In the genomic region with DNA sequence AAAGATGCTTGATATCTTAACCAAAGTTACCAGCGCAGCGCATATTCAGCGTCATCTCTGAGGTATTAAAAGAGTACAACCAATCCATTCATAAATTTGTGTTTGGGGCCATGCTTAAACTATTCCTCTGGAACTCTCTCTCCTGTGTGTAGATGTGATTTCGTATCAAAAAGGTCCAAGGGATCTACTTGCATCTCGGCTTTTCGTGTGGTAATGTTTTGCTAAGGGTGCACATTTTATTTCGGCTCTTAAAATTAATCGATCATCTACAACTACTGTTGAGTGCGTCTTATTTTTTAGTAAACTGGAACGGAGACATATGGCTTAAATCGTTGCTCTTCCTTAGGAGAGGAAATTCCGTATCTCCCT, we compare ENCODE assay signal across 8 mouse cellular contexts. TPM values are rescaled to one million over a fixed set of nuclear protein-coding genes. Genes with fewer than 3 reads are reported as not detected.
DNase-seq lines count a peak whose midpoint lies in the region; ATAC-seq and TF ChIP-seq lines count a peak whose summit lies in the region.

No protein-coding gene starts in this region.

- H3K9ac ChIP-seq in forebrain, embryonic 13.5 days: peak overlapping the region; percentile 81
- peak overlapping the region; percentile 76 for H3K9ac ChIP-seq in liver, embryonic 15.5 days

- no peaks in the 10 kb centered on the region for H3K79me2 ChIP-seq in C2C12 (ENCODE audit: control insufficient read depth, insufficient read depth)

- H3K36me3 ChIP-seq in C2C12 (ENCODE audit: control insufficient read depth, insufficient read depth): no peaks in the 10 kb centered on the region
- H3K36me3 ChIP-seq in forebrain, embryonic 13.5 days (ENCODE audit: poor library complexity, severe bottlenecking): no peaks in the 10 kb centered on the region
- no peaks in the 10 kb centered on the region for H3K36me3 ChIP-seq in liver, embryonic 15.5 days (replicated peaks)

- no peaks in the 10 kb centered on the region for H3K27me3 ChIP-seq in C2C12 (ENCODE audit: control insufficient read depth, insufficient read depth, insufficient read length)
- peaks cover 5% of the 10 kb centered on the region; the same call in 1 of the 2 replicates for H3K27me3 ChIP-seq in forebrain, embryonic 13.5 days
- H3K27me3 ChIP-seq in liver, embryonic 15.5 days: 0 out of 2 replicates have a peak, but pooled peaks cover 8% of the 10 kb centered on the region

- no peaks in the 10 kb centered on the region for H3K79me3 ChIP-seq in C2C12 (ENCODE audit: low read depth)

- TF ChIP-seq CTCF in C2C12 (IDR thresholded peaks at IDR 0.05; ENCODE audit: control insufficient read depth, insufficient read depth, insufficient read length): no peak

- peak overlapping the region; percentile 40 for H3K4me3 ChIP-seq in C2C12 (ENCODE audit: insufficient read depth, poor library complexity, severe bottlenecking)
- H3K4me3 ChIP-seq in forebrain, embryonic 13.5 days: peak overlapping the region; percentile 88
- peak overlapping the region; percentile 90 for H3K4me3 ChIP-seq in liver, embryonic 15.5 days (replicated peaks)

- 10% methylated on average over 12 of the region's 12 CpGs for WGBS in forebrain, embryonic 13.5 days
- 8% methylated on average over 12 of the region's 12 CpGs for WGBS in liver, embryonic 15.5 days (ENCODE audit: insufficient replicate concordance)

- peak; percentile 13 for DNase-seq in embryo, embryonic 11 days
- DNase-seq in embryo, embryonic 9.5 days (ENCODE audit: extremely low spot score): no peak
- DNase-seq in spleen, postnatal 10 days (ENCODE audit: low spot score in 2 of 2): no peak
- no peak for DNase-seq in right cerebral cortex, postnatal 36 days (ENCODE audit: low spot score in 2 of 2)
- DNase-seq in thymus, postnatal 10 days (ENCODE audit: low spot score in 2 of 2): no peak

- peaks cover 31% of the 10 kb centered on the region for H3K4me1 ChIP-seq in forebrain, embryonic 13.5 days
- peaks cover 49% of the 10 kb centered on the region for H3K4me1 ChIP-seq in liver, embryonic 15.5 days (replicated peaks)

- no peaks in the 10 kb centered on the region for H3K9me3 ChIP-seq in forebrain, embryonic 13.5 days (replicated peaks)
- no peaks in the 10 kb centered on the region for H3K9me3 ChIP-seq in liver, embryonic 15.5 days (replicated peaks)

- no peak overlapping the region for H3K27ac ChIP-seq in forebrain, embryonic 13.5 days
- H3K27ac ChIP-seq in liver, embryonic 15.5 days (replicated peaks): no peak overlapping the region

- H3K4me2 ChIP-seq in forebrain, embryonic 13.5 days: peak overlapping the region; percentile 93
- H3K4me2 ChIP-seq in liver, embryonic 15.5 days: peak overlapping the region; percentile 99

- H3ac ChIP-seq in C2C12 (ENCODE audit: control insufficient read depth, insufficient read length, low read depth): peak overlapping the region; percentile 8

- 0 out of 2 replicates have a peak, but pooled peaks have one; percentile 1 for ATAC-seq in forebrain, embryonic 13.5 days
- ATAC-seq in liver, embryonic 15.5 days (ENCODE audit: insufficient read depth): no peak

TF ChIP-seq in C2C12, 6 proteins besides CTCF, POLR2A, EP300 and RAD21:
- TF ChIP-seq USF1 (IDR thresholded peaks at IDR 0.05; ENCODE audit: low read depth): no peak
- no peak for TF ChIP-seq MYOD1 (IDR thresholded peaks at IDR 0.05; ENCODE audit: control insufficient read depth, insufficient read length, low read depth)
TF ChIP-seq in C2C12: peak in this region for 0.

RNA-seq across cellular contexts. Expression of a gene that starts 0.3 kb away (rescaled TPM):
- polyA plus RNA-seq in C2C12 (2012; fragmentation: generic; extraction: Trizol): 2.5 TPM
- polyA plus RNA-seq in forebrain, embryonic 13.5 days (2015; fragmentation: Nextera tagmentation; extraction: Ambion mirVana): 2.6 and 3.3 TPM in 2 replicates
- 1.8 and 1.9 TPM in 2 replicates for polyA plus RNA-seq in liver, embryonic 15.5 days (2015; fragmentation: Nextera tagmentation; extraction: Ambion mirVana)

RNA-seq across cellular contexts. Expression of a gene that starts 21.8 kb away (rescaled TPM):
- not detected for polyA plus RNA-seq in C2C12 (2012; fragmentation: generic; extraction: Trizol)
- not detected in 2 replicates for polyA plus RNA-seq in forebrain, embryonic 13.5 days (2015; fragmentation: Nextera tagmentation; extraction: Ambion mirVana)
- not detected in 2 replicates for polyA plus RNA-seq in liver, embryonic 15.5 days (2015; fragmentation: Nextera tagmentation; extraction: Ambion mirVana)

RNA-seq across cellular contexts. Expression of a gene that starts 28.9 kb away (rescaled TPM):
- polyA plus RNA-seq in C2C12 (2012; fragmentation: generic; extraction: Trizol): not detected
- not detected in 2 replicates for polyA plus RNA-seq in forebrain, embryonic 13.5 days (2015; fragmentation: Nextera tagmentation; extraction: Ambion mirVana)
- polyA plus RNA-seq in liver, embryonic 15.5 days (2015; fragmentation: Nextera tagmentation; extraction: Ambion mirVana): not detected in 2 replicates

RNA-seq across cellular contexts. Expression of a gene that starts 38.6 kb away (rescaled TPM):
- polyA plus RNA-seq in C2C12 (2012; fragmentation: generic; extraction: Trizol): not detected
- polyA plus RNA-seq in forebrain, embryonic 13.5 days (2015; fragmentation: Nextera tagmentation; extraction: Ambion mirVana): not detected in 2 replicates
- polyA plus RNA-seq in liver, embryonic 15.5 days (2015; fragmentation: Nextera tagmentation; extraction: Ambion mirVana): not detected in 2 replicates

RNA-seq across cellular contexts. Expression of a gene that starts 43.8 kb away (rescaled TPM):
- polyA plus RNA-seq in C2C12 (2012; fragmentation: generic; extraction: Trizol): not detected
- not detected in 2 replicates for polyA plus RNA-seq in forebrain, embryonic 13.5 days (2015; fragmentation: Nextera tagmentation; extraction: Ambion mirVana)
- not detected in 2 replicates for polyA plus RNA-seq in liver, embryonic 15.5 days (2015; fragmentation: Nextera tagmentation; extraction: Ambion mirVana)

Comparison
In these comparisons a context has a peak if more than half of its experiments do, and no peak if none do; other contexts are left out.
1. H3K4me3 ChIP-seq: peak in every context shown above with its lines; median percentile 90 in liver, embryonic 15.5 days; 88 in forebrain, embryonic 13.5 days; 40 in C2C12.